9 mouse cellular contexts compared by ENCODE assay signal in genomic region chr2:54435937-54436735, GRCm38 (mm10). TPM values are rescaled to one million over a fixed set of nuclear protein-coding genes. Genes with fewer than 3 reads are reported as not detected.
A peak's percentile ranks its signal among the peaks of the same experiment; 100 is the strongest.
DNase-seq lines count a peak whose midpoint lies in the region; ATAC-seq and TF ChIP-seq lines count a peak whose summit lies in the region.
"Had no signal": no experiment of that assay in that cellular context is flagged by ENCODE, and none has a peak within 500 bp of the region (broad histone marks: within the 10 kb centered on the region; RNA-seq: fewer than 3 reads in every experiment).

Galnt13 (plus strand) TSS chr2:54436317.

- peak within 1 kb of the TSS; percentile 94 for H3K27ac ChIP-seq in cortical plate, adult 2 months (ENCODE audit: insufficient read depth, low read length)
- no peak within 1 kb of the TSS for H3K27ac ChIP-seq in midbrain, embryonic 11.5 days (ENCODE audit: low read depth, low read length)
- H3K27ac ChIP-seq in testis, adult 2 months (ENCODE audit: control insufficient read depth, insufficient read depth, low read depth, low read length), result no peak within 1 kb of the TSS

- peak; percentile 94 for ATAC-seq in midbrain, embryonic 11.5 days (ENCODE audit: low FRiP score)

- DNase-seq in kidney, postnatal 14 days, result peak; percentile 1
- DNase-seq in kidney, postnatal 36 days, result no peak
- peak; percentile 1 for DNase-seq in heart, postnatal 14 days
- peak; percentile 82 to 83 for DNase-seq in left cerebral cortex, postnatal 25 days (ENCODE audit: low spot score in 2 of 2)
- peak; percentile 95 for DNase-seq in midbrain, embryonic 11.5 days (ENCODE audit: low spot score, missing footprints)
- DNase-seq in ovary, adult 18-20 months (ENCODE audit: low spot score), result no peak

- H3K27me3 ChIP-seq in midbrain, embryonic 11.5 days (ENCODE audit: control insufficient read depth, insufficient read depth, low read length), result no peaks in the 10 kb centered on the region; the same call in 1 of the 2 replicates
- H3K27me3 ChIP-seq in testis, adult 2 months (ENCODE audit: control insufficient read depth, insufficient read depth, low read length), result no peaks in the 10 kb centered on the region

- no peaks in the 10 kb centered on the region for H3K4me1 ChIP-seq in cortical plate, adult 2 months (ENCODE audit: control insufficient read depth, insufficient read depth, low read length)
- peaks cover 3% of the 10 kb centered on the region; the same call in 1 of the 2 replicates for H3K4me1 ChIP-seq in midbrain, embryonic 11.5 days (ENCODE audit: control insufficient read depth, insufficient read depth, low read length)
- peaks cover 6% of the 10 kb centered on the region for H3K4me1 ChIP-seq in testis, adult 2 months (ENCODE audit: control insufficient read depth, insufficient read depth, low read length)

- no peaks in the 10 kb centered on the region for H3K9me3 ChIP-seq in midbrain, embryonic 11.5 days (ENCODE audit: control insufficient read depth, low read length)

- peak within 1 kb of the TSS; percentile 98 for H3K4me2 ChIP-seq in midbrain, embryonic 11.5 days

- H3K9ac ChIP-seq in midbrain, embryonic 11.5 days (ENCODE audit: low read length), result peak within 1 kb of the TSS; percentile 62

- intact Hi-C loops in heart, postnatal 14 days (cut with DNase I), result no loop called here
- intact Hi-C loops in left cerebral cortex, postnatal 25 days (cut with DNase I), result loop anchor here (2.0 kb wide), 1 partner anchor 207 kb away; no protein-coding TSS in a partner anchor

- peak within 1 kb of the TSS; percentile 95 for H3K4me3 ChIP-seq in cortical plate, adult 2 months (ENCODE audit: insufficient read depth, low read length)
- H3K4me3 ChIP-seq in midbrain, embryonic 11.5 days (ENCODE audit: low read depth, low read length), result peak within 1 kb of the TSS; percentile 53
- H3K4me3 ChIP-seq in testis, adult 2 months (ENCODE audit: control insufficient read depth, low read depth, low read length), result peak within 1 kb of the TSS; percentile 44

- no peak for TF ChIP-seq CTCF in cortical plate, adult 2 months (IDR thresholded peaks at IDR 0.05; ENCODE audit: extremely low read depth, insufficient read depth, low read length)
- TF ChIP-seq CTCF in testis, adult 2 months (IDR thresholded peaks at IDR 0.05; ENCODE audit: control insufficient read depth, insufficient read depth, insufficient replicate concordance, low read depth, low read length), result no peak

- 1% methylated on average over 65 of the region's 81 CpGs for WGBS in midbrain, embryonic 11.5 days

- no peaks in the 10 kb centered on the region for H3K36me3 ChIP-seq in midbrain, embryonic 11.5 days (ENCODE audit: control insufficient read depth, insufficient read depth, low read length)
- H3K36me3 ChIP-seq in testis, adult 2 months (ENCODE audit: control insufficient read depth, insufficient read depth, low read length), result no peaks in the 10 kb centered on the region

- TF ChIP-seq POLR2A in cortical plate, adult 2 months (IDR thresholded peaks at IDR 0.05; ENCODE audit: extremely low read depth, insufficient read depth, low read length), result no peak
- TF ChIP-seq POLR2A in testis, adult 2 months (IDR thresholded peaks at IDR 0.05; ENCODE audit: control insufficient read depth, low read depth, low read length), result no peak

RNA-seq across cellular contexts. Expression of gene Galnt13, which starts in this region (rescaled TPM):
- 7.2 and 9.4 TPM in 2 replicates for polyA plus RNA-seq in cortical plate, adult 2 months (2012; rRNA removed)
- total RNA-seq in heart, postnatal 14 days (2021), result not detected
- 10 to 100 TPM; 35.2 to 43.5 TPM for total RNA-seq in left cerebral cortex, postnatal 25 days (2021)
- 2.1 TPM in 2 replicates for polyA plus RNA-seq in midbrain, embryonic 11.5 days (2014; fragmentation: Nextera tagmentation; extraction: Ambion mirVana)
- polyA plus RNA-seq in testis, adult 2 months (2012; rRNA removed), result 0.11 TPM in 2 replicates
- polyA plus RNA-seq: spleen, adult 2 months had no signal

Comparison
In these comparisons a context has a peak if more than half of its experiments do, and no peak if none do; other contexts are left out.
1. RNA of gene Galnt13 (total RNA-seq): 35.2 to 43.5 TPM in left cerebral cortex, postnatal 25 days; not detected in heart, postnatal 14 days; every median in the first group is over 10 times any median in the second.
2. DNase-seq: peak in kidney, postnatal 14 days (single experiment), left cerebral cortex, postnatal 25 days (2 of 2) and midbrain, embryonic 11.5 days (single experiment); none in kidney, postnatal 36 days (0 of 2) and ovary, adult 18-20 months (single experiment).
3. Peak in DNase-seq in heart, postnatal 14 days; RNA of the gene not detected or under 1 TPM.
4. H3K4me3 ChIP-seq: peak in every context shown above with its lines; median percentile 95 in cortical plate, adult 2 months; 53 in midbrain, embryonic 11.5 days; 44 in testis, adult 2 months.